Mouse (Mus musculus) heart, adult 2 months (tissue): ENCODE results near the gene Kansl2. TPM values are rescaled to one million over a fixed set of nuclear protein-coding genes. Genes with fewer than 3 reads are reported as not detected.

Source experiments
- DNase-seq, 2 experiments: peaks; one replicate each; pipeline ENCODE4 v3.0.0; 2021
- H3K27ac ChIP-seq: fragments of 200-600 bp; 2 replicates; pipeline ENCODE4 v1.8.1; 2022
- H3K27me3 ChIP-seq: fragments of 200-500 bp; 2 replicates; pipeline ENCODE4 v1.6.1; 2012; ENCODE audit warnings: mild to moderate bottlenecking, low read length, inconsistent platforms, mixed read lengths; ENCODE audit not compliant: control insufficient read depth, insufficient read depth
- H3K36me3 ChIP-seq: fragments of 200-500 bp; 2 replicates; pipeline ENCODE4 v1.6.1; 2012; ENCODE audit warnings: low read length, inconsistent platforms; ENCODE audit not compliant: control insufficient read depth, insufficient read depth
- H3K4me1 ChIP-seq: fragments of 200-500 bp; 2 replicates; pipeline ENCODE4 v1.6.1; 2011; ENCODE audit warnings: low read length; ENCODE audit not compliant: control insufficient read depth, insufficient read depth
- H3K4me3 ChIP-seq: fragments of 200-600 bp; 2 replicates; pipeline ENCODE4 v1.8.1; 2022
- H3K79me2 ChIP-seq: fragments of 200-500 bp; replicated peaks from 2 replicates; pipeline ENCODE4 v1.6.1; 2012; ENCODE audit warnings: mild to moderate bottlenecking, inconsistent platforms, low read length, moderate library complexity, mixed read lengths; ENCODE audit not compliant: control insufficient read depth, insufficient read depth
- H3K9ac ChIP-seq: fragments of 200-500 bp; 2 replicates; pipeline ENCODE4 v1.6.1; 2012; ENCODE audit warnings: low read depth, mild to moderate bottlenecking, control low read depth, inconsistent platforms, low read length, mixed read lengths
- CTCF ChIP-seq: fragments of 200-600 bp; IDR thresholded peaks from 2 replicates; pipeline ENCODE4 v1.8.1; 2022; ENCODE audit warnings: antibody characterized with exemption, mild to moderate bottlenecking, moderate library complexity
- EP300 ChIP-seq: fragments of 200-500 bp; IDR thresholded peaks from 2 replicates; pipeline ENCODE4 v1.6.1; 2011; ENCODE audit warnings: low read depth, low read length, control low read depth; ENCODE audit not compliant: insufficient read depth
- POLR2A ChIP-seq: fragments of 200-500 bp; IDR thresholded peaks from 2 replicates; pipeline ENCODE4 v1.6.1; 2011; ENCODE audit warnings: mild to moderate bottlenecking, low read depth, low read length, control low read depth; ENCODE audit not compliant: insufficient read depth
- WGBS: fragments of 180-500 bp; shearing (Covaris S2); methylation state at CpG from one replicate; pipeline ENCODE4 v1.1.7; 2018; 5-methylcytosine and 5-hydroxymethylcytosine counted together
- intact Hi-C: fragments of 180-260 bp; cut with DNase I; formaldehyde crosslinking; loops from one replicate; pipeline ENCODE4 v1.15.1; 2025
- microRNA-seq, 2 experiments: library from miRNA; unstranded; fragments of <30 nt; microRNA quantifications; one replicate each; pipeline ENCODE4 v1.2.0; 2021
- polyA plus RNA-seq: library from polyadenylated mRNA; depleted of rRNA; stranded (reverse); fragments of >200 nt; gene quantifications from 2 replicates; pipeline ENCODE4 v1.2.3, GENCODE M21; 2012; rRNA removed
- total RNA-seq, 2 experiments: library from RNA; stranded (reverse); gene quantifications; 2 replicates each; pipeline ENCODE4 v1.2.3; 2021

Gene Kansl2
- total and polyA plus RNA-seq, 3 experiments, result 37.0 to 86.0 (median 74.5) TPM

DNA sequence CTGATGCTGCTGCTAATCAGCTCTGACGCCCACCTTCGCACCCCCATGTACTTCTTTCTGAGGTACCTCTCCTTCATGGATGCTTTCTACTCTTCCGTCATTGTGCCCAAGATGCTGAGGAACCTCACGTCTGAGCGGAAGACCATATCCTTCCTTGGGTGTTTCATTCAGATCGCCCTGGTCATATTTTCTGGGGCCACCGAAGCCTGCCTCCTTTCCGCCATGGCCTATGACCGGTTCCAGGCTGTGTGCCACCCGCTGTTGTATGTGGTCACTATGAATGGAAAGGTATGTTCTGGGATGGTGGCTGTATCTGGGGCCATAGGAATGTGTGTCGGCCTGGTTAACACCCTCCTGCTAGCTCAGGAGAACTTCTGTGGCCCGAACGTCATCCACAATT is 62.5 kb downstream of the Kansl2 start:
- no peaks in the 10 kb centered on the region for H3K4me1 ChIP-seq
- H3K4me3 ChIP-seq, result no peak overlapping the region
- WGBS, result 88% methylated on average over 13 of the region's 13 CpGs
- no peak for DNase-seq
- no peaks in the 10 kb centered on the region for H3K36me3 ChIP-seq
- H3K27me3 ChIP-seq, result no peaks in the 10 kb centered on the region
- no peak overlapping the region for H3K9ac ChIP-seq
- TF ChIP-seq CTCF (no peak), POLR2A (no peak), EP300 (no peak)
- H3K27ac ChIP-seq, result no peak overlapping the region
- intact Hi-C loops, result loop anchor here (10.0 kb wide), 1 partner anchor 287 kb away; no protein-coding TSS in a partner anchor
- H3K79me2 ChIP-seq, result no peaks in the 10 kb centered on the region

DNA sequence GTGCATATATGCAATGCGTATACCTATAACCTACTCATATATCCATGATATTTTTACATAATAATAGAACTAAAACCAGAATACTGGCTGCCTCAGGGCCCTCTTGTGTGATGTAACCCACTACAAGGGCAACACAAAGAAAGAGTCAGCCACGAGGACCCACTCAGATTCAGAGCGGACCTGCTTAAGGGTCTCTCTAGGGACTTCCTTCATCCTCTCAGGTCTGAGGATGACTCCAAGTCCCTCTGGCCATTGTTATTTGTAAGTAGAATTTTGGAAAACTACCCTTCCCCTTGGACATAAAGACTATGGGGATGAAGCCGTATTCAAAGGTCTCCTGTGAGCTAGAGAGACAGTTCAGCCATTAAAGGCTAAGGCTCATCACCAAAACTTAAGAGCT is 64.5 kb downstream of the Kansl2 start, which contains the start of gene OR5BS1P:
TSS of gene OR5BS1P (plus strand) at position 301 of the 400 bp plus-strand sequence.
- Histone ChIP-seq H3K27me3 (no peaks in the 10 kb centered on the region), H3K36me3 (no peaks in the 10 kb centered on the region), H3K79me2 (no peaks in the 10 kb centered on the region), H3K4me1 (no peaks in the 10 kb centered on the region), H3K9ac (no peak within 1 kb of the TSS), H3K4me3 (no peak within 1 kb of the TSS), H3K27ac (no peak within 1 kb of the TSS)
- intact Hi-C loops, result no loop called here
- WGBS, result 91% methylated on average over 4 of the region's 4 CpGs
- TF ChIP-seq CTCF (no peak), EP300 (no peak), POLR2A (no peak)
- DNase-seq, result no peak

Small RNAs within 50 kb of the gene (microRNA-seq; reads per million reads assigned to microRNA genes)
- gene Mir1291, result 3.4 to 3.5 reads per million in 2 experiments

Other genes starting within 250 kb of the Kansl2 start
- 1 to 10 TPM; 5.2 to 6.4 TPM for gene Zfp641, start 238.1 kb downstream of the Kansl2 start, total RNA-seq
- 2.6 and 4.5 TPM in 2 replicates for gene Zfp641, start 238.1 kb downstream of the Kansl2 start, polyA plus RNA-seq
- gene Olfr285, start 216.9 kb downstream of the Kansl2 start, total RNA-seq, result not detected
- not detected in 2 replicates for gene Olfr285, start 216.9 kb downstream of the Kansl2 start, polyA plus RNA-seq
- gene Olfr284, start 193.3 kb downstream of the Kansl2 start, total RNA-seq, result not detected
- gene Olfr284, start 193.3 kb downstream of the Kansl2 start, polyA plus RNA-seq, result not detected in 2 replicates
- gene Olfr283, start 153.3 kb downstream of the Kansl2 start, total RNA-seq, result not detected
- not detected in 2 replicates for gene Olfr283, start 153.3 kb downstream of the Kansl2 start, polyA plus RNA-seq
- not detected for gene Olfr282, start 103.0 kb downstream of the Kansl2 start, total RNA-seq
- not detected in 2 replicates for gene Olfr282, start 103.0 kb downstream of the Kansl2 start, polyA plus RNA-seq
- not detected for gene Olfr281, start 81.7 kb downstream of the Kansl2 start, total RNA-seq
- gene Olfr281, start 81.7 kb downstream of the Kansl2 start, polyA plus RNA-seq, result not detected in 2 replicates
- gene OR5BS1P, start 64.4 kb downstream of the Kansl2 start, total RNA-seq, result not detected
- not detected in 2 replicates for gene OR5BS1P, start 64.4 kb downstream of the Kansl2 start, polyA plus RNA-seq
- not detected for gene Lalba, start 51.5 kb downstream of the Kansl2 start, total RNA-seq
- gene Lalba, start 51.5 kb downstream of the Kansl2 start, polyA plus RNA-seq, result 0.45 TPM in 1 of 2 replicates, not detected in the other
- gene Olfr279, start 41.9 kb downstream of the Kansl2 start, total RNA-seq, result not detected
- not detected in 2 replicates for gene Olfr279, start 41.9 kb downstream of the Kansl2 start, polyA plus RNA-seq
- gene Ccnt1, start 36.7 kb upstream of the Kansl2 start, total RNA-seq, result 10 to 100 TPM; 26.8 to 27.6 TPM
- 9.3 and 15.4 TPM in 2 replicates for gene Ccnt1, start 36.7 kb upstream of the Kansl2 start, polyA plus RNA-seq
- gene 4930415O20Rik, start 36.7 kb upstream of the Kansl2 start, total RNA-seq, result 1 to 10 TPM; 1.6 to 2.1 TPM
- not detected in 2 replicates for gene 4930415O20Rik, start 36.7 kb upstream of the Kansl2 start, polyA plus RNA-seq
- gene Adcy6, start 75.8 kb upstream of the Kansl2 start, total RNA-seq, result 100 to 1,000 TPM; 153 to 220 TPM
- 136 and 211 TPM in 2 replicates for gene Adcy6, start 75.8 kb upstream of the Kansl2 start, polyA plus RNA-seq
- 1 to 10 TPM; 2.6 to 2.7 TPM for gene Cacnb3, start 96.6 kb upstream of the Kansl2 start, total RNA-seq
- 6.5 and 7.7 TPM in 2 replicates for gene Cacnb3, start 96.6 kb upstream of the Kansl2 start, polyA plus RNA-seq
- gene Ddx23, start 128.6 kb upstream of the Kansl2 start, total RNA-seq, result 10 to 100 TPM; 47.9 to 55.4 TPM
- 18.9 and 30.7 TPM in 2 replicates for gene Ddx23, start 128.6 kb upstream of the Kansl2 start, polyA plus RNA-seq
- 1 to 10 TPM; 1.1 to 1.3 TPM for gene Rnd1, start 143.2 kb upstream of the Kansl2 start, total RNA-seq
- gene Rnd1, start 143.2 kb upstream of the Kansl2 start, polyA plus RNA-seq, result 2.6 and 3.3 TPM in 2 replicates
- gene Ccdc65, start 173.9 kb upstream of the Kansl2 start, total RNA-seq, result under 1 TPM; 0.11 to 0.16 TPM
- 0.15 and 0.37 TPM in 2 replicates for gene Ccdc65, start 173.9 kb upstream of the Kansl2 start, polyA plus RNA-seq
- gene Fkbp11, start 193.9 kb upstream of the Kansl2 start, total RNA-seq, result 1 to 10 TPM; 5.1 to 5.8 TPM
- gene Fkbp11, start 193.9 kb upstream of the Kansl2 start, polyA plus RNA-seq, result 3.2 and 4.8 TPM in 2 replicates
- 10 to 100 TPM; 18.9 to 20.0 TPM for gene Arf3, start 228.9 kb upstream of the Kansl2 start, total RNA-seq
- 30.6 and 41.0 TPM in 2 replicates for gene Arf3, start 228.9 kb upstream of the Kansl2 start, polyA plus RNA-seq
- under 1 TPM; 0.20 to 0.29 TPM for gene Wnt10b, start 243.9 kb upstream of the Kansl2 start, total RNA-seq
- 0.23 and 0.70 TPM in 2 replicates for gene Wnt10b, start 243.9 kb upstream of the Kansl2 start, polyA plus RNA-seq